Mouse (Mus musculus): ENCODE data around the gene Olfr517.

The Olfr517 gene

GRCm38 (mm10) chr7:108872279-108872678, at the start of gene Olfr517:
TSS of gene Olfr517 (minus strand) at chr7:108872379.
- no peak for DNase-seq

GRCm38 (mm10) chr7:108903969-108904368, 31.8 kb upstream of the Olfr517 start:
- DNase-seq, result no peak

GRCm38 (mm10) chr7:108894320-108894719, 22.1 kb upstream of the Olfr517 start, which contains the start of gene Olfr519:
TSS of gene Olfr519 (minus strand) at chr7:108894420.
- DNase-seq, result no peak

- no peak for DNase-seq
Observed at GRCm38 (mm10) chr7:108884906-108885305, 12.7 kb upstream of the Olfr517 start, which contains the start of gene Olfr518. TSS of gene Olfr518 (minus strand) at chr7:108885006.

GRCm38 (mm10) chr7:108850429-108850828, 21.8 kb downstream of the Olfr517 start, which contains the start of gene Olfr516:
TSS of gene Olfr516 (minus strand) at chr7:108850529.
- DNase-seq, result no peak

GRCm38 (mm10) chr7:108825897-108826296, 46.3 kb downstream of the Olfr517 start, which contains the start of gene Olfr514:
TSS of gene Olfr514 (minus strand) at chr7:108825997.
- no peak for DNase-seq
